Mouse (Mus musculus) MEL-GATA-1-ER (cell line): ENCODE measurements around the gene Slc24a2.

Source experiments
- DNase-seq: peaks from one replicate; pipeline ENCODE4 v3.0.0-alpha.2; 2012; ENCODE audit warnings: low read depth; ENCODE audit errors: extremely low read depth

The Slc24a2 gene

DNA sequence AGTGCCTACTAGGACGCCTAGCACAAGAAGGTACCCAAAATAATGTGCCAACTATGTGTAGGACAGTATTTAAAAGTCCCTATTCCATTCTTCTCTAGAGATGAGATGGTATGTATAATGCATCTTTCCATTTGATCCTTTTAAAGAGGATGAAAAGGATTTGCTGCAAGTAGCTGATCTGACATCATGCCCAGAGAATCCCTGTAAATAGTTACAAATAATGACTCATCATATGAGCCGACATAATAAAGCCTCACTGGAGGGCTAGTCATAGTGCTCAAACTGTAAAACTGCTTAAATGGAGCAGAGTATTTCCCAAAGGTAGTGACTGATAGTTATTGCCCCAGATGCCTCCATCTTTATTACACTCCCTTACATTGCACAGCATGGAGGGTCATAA, 183.1 kb downstream of the Slc24a2 start:
- DNase-seq: no peak

DNA sequence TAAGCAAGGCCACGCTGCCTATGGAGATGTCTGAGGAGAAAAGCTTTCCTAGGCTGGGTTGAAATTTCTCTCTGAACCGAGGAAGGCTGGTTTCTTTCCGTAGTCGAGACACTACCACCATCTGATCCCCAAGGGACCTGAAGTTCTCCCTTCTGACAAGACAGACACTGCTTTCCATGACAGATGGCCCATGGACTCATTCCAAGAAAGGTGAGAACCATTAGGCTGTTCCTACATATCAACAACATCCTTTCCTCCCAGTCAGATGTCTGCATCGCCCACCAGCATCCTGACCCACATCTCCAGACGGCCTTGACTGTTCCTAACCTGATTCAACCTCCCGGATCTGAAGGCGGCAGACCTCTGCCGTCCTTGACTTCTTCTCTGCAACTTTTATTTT, 187.0 kb downstream of the Slc24a2 start:
- DNase-seq: no peak

GRCm38 (mm10) chr4:87041412-87041997, 188.8 kb downstream of the Slc24a2 start:
- no peak for DNase-seq

- DNase-seq: no peak
Observed at GRCm38 (mm10) chr4:87037592-87037991, 192.7 kb downstream of the Slc24a2 start.

DNA sequence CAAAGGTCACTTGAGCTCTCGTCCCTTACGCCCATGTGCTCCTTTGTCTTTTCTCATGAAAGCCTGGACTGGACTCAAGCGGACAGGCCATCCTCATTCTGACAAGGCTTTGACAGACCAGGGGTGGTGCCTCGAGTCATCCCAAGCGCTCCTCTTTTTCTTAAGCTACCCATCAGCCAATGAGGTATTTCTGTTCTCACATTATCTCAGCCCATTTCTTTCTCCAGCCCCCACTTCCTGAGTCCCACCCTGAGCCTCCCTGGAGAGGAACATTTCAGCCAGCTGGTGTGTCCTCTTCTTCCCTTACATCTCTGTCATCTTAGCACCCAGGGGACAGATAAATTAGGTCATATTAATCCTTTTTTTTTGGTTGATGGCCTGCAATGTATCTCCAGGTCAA, 193.8 kb downstream of the Slc24a2 start:
- DNase-seq: no peak

- no peak for DNase-seq
Observed at GRCm38 (mm10) chr4:87035701-87036100, 194.6 kb downstream of the Slc24a2 start.

DNA sequence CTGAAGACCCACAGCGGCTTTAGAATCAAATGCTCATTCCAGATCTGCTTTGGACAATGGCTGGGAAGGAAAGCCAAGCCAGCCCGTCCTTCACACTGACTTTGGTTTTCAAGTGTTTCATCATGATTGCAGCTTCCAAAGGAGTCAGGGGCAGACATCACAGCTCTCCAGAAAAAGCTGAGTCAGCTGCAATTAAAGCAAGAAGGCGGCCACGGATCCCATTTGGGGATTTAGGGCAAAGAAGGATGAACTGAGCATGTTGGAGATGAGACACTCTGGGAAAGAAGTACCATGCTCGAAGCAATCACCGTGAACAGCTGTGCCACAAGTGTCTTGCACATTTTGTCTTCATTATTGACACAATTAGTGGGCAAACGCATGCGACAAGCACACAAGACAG, 197.6 kb downstream of the Slc24a2 start:
- DNase-seq: no peak

DNA sequence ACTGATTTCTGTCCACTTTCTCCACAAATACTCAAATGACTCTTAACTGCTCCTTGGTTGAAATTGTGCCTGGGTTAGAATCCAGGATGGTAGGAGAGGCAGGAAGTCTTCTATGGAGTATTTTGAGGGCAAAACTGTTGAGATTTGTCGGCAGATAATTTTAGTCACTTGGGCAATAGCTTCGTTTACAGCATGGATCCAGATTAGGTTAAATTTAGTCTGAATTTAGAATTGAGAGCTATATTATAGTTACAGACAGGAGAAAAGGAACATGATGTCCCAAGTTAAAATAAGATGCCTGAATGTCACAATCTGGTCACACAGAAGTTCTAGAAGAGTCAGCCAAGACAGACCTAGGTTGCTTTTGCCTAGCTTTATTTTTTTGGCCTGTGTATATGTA, 199.2 kb downstream of the Slc24a2 start:
- DNase-seq: no peak

DNA sequence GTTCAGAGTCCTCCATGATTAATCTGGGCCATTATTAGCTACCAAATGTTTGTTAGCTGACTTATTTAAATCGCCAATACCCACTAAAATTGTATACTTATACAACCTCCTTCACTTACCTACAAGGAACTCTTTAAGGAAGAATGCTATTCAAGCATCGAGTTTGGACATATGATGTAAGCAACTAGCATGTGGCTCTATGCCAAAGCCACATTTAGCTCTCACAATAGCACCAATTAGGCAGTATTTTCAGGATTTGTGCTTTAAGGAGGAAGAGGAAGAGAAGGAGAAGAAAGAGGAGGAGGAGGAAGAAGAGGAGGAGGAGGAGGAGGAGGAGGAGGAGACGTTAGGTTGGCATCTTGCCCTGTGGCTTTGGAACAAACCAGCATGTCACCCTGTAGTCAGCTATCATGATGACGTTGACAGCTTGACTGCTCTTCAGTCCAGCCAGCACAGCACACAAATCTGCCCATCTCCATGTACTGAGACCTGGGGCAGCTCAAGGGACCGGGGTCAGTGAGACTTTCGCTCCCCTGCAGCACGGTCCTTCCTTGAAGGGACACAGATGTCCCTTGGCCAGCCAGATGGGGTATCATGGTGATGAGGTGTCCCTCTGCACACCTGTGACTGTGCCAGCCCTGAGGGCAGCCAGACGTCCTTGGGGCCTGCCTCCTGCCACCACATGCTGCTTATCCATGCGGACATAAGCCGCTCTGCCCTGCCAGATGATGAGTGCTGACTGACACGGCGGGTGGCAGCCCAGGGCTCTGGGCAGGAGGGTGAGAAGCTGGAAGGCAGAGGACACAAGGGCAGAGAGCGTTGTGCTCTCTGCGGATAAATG, 203.7 kb downstream of the Slc24a2 start:
- DNase-seq: no peak

DNA sequence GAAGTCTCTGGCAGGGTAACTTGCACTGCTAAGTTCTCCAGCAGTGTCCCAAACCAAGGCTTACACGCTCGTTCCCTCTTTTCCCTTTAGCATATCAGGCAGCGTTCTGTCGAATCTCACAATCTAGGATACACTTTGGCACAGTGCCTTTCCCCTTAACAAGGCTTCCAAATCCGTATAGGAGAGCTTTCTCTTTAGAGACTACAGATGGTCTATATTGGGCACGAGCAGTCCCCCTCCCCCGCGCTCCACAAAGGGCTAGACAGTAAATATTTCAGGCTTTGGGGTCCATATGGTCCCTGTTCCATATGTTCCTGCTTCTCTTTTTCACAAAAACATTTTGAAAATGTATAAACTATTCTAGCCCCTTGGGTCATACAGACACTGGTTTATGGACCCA, 205.7 kb downstream of the Slc24a2 start:
- no peak for DNase-seq

- no peak for DNase-seq
Observed at GRCm38 (mm10) chr4:87021542-87021941, 208.7 kb downstream of the Slc24a2 start.

- DNase-seq: no peak
Observed at GRCm38 (mm10) chr4:87019486-87020105, 210.7 kb downstream of the Slc24a2 start.

DNA sequence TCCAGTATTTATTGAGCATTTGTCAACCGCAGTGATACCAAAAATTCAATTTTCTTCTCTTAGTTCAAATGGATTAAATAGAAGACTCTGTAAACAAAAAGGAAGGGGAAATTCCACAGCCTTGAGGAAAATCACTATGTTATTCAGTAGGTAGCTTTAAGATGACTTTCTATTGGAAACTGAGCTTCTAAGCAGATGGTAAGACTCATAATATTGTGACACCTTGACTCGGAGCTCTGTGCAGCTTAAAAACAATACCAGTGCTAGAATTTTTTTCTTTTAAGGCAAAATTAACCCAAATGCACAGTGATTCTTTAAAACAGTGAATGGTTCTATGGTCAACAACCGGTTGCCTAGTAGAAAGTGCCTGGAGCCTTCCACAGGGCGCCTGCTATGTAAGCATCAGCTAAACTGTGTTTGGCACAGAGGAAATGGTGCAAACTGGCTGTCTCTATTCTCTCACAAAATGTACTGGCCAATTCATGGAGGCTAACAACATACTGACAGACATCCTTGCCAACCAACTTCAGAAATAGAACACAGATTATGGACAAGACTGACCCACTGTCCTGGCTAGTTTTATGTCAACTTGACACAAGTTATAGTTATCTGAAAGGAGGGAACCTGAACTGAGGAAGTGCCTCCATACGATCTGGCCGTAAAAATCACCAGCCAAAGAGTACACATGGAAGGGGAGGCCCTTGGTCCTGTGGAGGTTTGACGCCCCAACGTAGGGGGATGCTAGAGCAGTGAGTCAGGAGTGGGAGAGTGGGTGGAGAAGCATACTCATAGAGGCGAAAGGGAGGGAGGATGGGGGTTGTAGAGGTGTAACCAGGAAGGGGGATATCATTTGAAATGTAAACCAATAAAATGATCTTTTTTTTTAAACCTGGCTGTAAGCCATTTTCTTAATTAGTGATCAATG, 211.9 kb downstream of the Slc24a2 start:
- DNase-seq: no peak

DNA sequence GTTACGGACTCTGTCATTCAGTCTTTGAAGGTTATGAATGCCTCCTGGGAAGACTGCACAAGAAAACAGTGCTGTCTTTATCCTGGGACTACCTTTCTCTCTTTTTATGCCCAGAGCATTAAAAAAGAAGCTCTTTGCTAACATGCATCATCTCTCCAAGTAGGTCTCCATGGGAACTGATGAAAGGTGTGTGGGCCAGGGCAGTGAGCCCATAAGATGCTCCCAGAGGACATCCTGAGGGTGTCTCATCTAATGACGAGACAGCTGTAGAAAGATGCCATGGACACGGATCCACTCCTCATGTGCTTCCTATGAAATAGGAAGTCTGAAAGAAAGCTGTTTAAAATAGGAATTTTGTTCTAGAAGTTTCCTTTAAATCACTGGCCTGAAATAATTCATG, 212.8 kb downstream of the Slc24a2 start:
- DNase-seq: no peak

- DNase-seq: no peak
Observed at GRCm38 (mm10) chr4:87015746-87016145, 214.5 kb downstream of the Slc24a2 start.

DNA sequence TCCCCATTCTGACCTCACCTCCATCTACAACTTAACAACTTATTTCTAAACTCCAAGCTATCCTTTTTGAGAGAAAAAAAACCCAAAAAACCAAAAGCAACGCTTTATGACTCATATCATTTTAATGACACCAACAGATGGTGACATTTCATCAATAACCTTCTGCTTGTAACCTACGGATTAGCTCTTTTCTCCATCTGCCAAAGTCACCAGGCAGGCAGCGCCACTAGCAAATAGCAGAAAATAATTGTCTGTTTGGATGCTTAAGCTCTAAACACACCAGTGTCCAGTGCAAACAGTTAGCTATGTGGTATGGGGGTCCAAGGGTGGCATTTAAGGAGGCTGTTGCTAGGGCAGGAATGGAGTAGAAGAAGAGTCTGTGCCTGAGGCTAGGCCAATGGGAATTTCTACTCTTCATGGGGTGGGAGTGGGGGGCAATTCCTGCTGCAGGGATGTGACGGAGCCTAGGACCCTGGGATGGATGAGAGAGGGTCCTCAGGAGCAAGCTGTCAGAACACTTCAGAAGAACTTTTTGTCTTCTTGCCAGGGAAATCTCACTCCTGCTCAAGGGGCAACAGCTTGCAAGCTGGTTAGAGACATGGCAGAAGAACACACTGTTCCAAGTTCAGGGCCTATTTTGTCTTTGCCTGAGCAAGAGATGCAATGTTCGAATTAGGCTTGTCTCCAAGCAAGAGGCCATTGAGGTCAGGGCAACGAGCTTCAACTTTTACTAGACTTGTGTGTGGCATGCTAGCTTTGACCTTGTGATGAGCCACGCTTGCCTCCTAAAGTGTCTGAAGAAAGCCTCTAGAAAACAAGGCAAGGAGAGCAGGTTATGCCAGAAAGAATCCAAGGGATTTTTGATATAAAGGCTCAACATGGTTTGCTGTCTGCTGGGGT, 216.3 kb downstream of the Slc24a2 start:
- DNase-seq: no peak

- DNase-seq: no peak
Observed at GRCm38 (mm10) chr4:86992470-86992869, 237.8 kb downstream of the Slc24a2 start.

- no peak for DNase-seq
Observed at GRCm38 (mm10) chr4:86989301-86989700, 241.0 kb downstream of the Slc24a2 start.

DNA sequence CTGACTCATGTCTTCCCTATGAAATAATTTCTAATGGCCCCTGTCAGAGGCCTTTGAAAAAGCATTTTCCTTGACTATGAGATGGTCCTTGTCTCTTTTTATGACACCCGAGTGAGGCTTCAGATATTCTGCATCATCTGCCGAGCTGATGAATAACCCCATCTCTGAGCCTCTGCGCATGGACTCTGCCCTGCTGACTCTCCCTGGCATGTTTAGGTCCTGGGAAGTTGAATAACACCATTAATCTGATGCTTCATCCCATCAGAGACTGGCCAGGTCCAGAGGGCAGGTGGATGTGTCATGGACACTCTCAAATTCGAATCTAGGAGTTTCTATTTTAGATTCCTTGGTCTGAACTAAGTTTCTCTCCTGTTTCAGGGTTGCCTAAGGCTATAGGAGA, 242.4 kb downstream of the Slc24a2 start:
- DNase-seq: no peak

DNA sequence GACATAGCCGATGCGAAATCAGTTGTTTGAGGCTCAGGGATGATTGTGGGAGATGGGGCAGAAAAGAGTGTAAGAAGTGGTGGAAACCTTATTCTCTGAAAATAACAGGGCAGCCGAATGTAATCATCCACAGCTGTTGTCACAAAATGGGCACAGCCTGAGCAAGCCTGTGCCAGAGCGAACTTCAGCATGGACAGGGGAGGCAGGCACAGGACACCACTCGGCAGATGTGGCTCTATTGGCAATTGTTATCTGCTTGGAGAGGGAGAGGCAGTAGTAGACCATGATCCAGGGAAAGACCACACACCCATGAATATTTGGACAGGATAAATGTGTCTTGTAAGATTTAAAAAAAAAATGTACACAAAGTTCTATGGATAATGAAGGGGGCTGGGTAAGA, 253.0 kb downstream of the Slc24a2 start:
- DNase-seq: no peak
